Mouse (Mus musculus) MEL (cell line): ENCODE measurements at regions not wholly inside any gene's neighbourhood (a gene's known extent, or its start where the extent isn't known, plus 50 kb on each side); places are given as distances from the start of the nearest gene placed in this dataset.

Source experiments
- DNase-seq: peaks from one replicate; pipeline ENCODE4 v3.0.0; 2011; ENCODE audit warnings: low read depth, low spot score
- H3K27ac ChIP-seq: 2 replicates; pipeline ENCODE4 v1.5.1; 2012; ENCODE audit warnings: low read depth, mild to moderate bottlenecking, control low read depth, low read length, moderate library complexity; ENCODE audit not compliant: control insufficient read depth
- H3K27me3 ChIP-seq, 2 experiments: fragments of 150-350 bp in 1 of 2; sonication (generic) in 1 of 2; 2 replicates each; pipeline ENCODE4 v1.6.1; 2012; ENCODE audit warnings: low read length in 2 of 2, mild to moderate bottlenecking in 2 of 2, improper control_type of control experiment in 1 of 2, moderate library complexity in 1 of 2; ENCODE audit not compliant: insufficient read depth in 2 of 2, control insufficient read depth in 1 of 2
- H3K36me3 ChIP-seq, 2 experiments: 2 replicates each; pipeline ENCODE4 v1.6.1; 2012 to 2014; ENCODE audit warnings: low read length in 2 of 2, improper control_type of control experiment in 1 of 2, inconsistent platforms in 1 of 2, mild to moderate bottlenecking in 1 of 2; ENCODE audit not compliant: insufficient read depth in 2 of 2, control insufficient read depth in 1 of 2
- H3K4me1 ChIP-seq, 2 experiments: fragments of 150-350 bp in 1 of 2; sonication (generic) in 1 of 2; 2 replicates each; pipeline ENCODE4 v1.6.1; 2012; ENCODE audit warnings: low read length in 2 of 2, improper control_type of control experiment in 1 of 2, mild to moderate bottlenecking in 1 of 2; ENCODE audit not compliant: insufficient read depth in 2 of 2, control insufficient read depth in 1 of 2
- H3K4me3 ChIP-seq, 2 experiments: fragments of 150-350 bp in 1 of 2; sonication (generic) in 1 of 2; 2 replicates each; pipeline ENCODE4 v1.5.1; 2012; ENCODE audit warnings: low read depth in 2 of 2, low read length in 2 of 2, mild to moderate bottlenecking in 2 of 2, moderate library complexity in 2 of 2, control low read depth in 1 of 2, improper control_type of control experiment in 1 of 2; ENCODE audit not compliant: control insufficient read depth in 1 of 2, insufficient read depth in 1 of 2
- H3K79me2 ChIP-seq: 2 replicates; pipeline ENCODE4 v1.6.1; 2012; ENCODE audit warnings: mild to moderate bottlenecking, low read length, moderate library complexity; ENCODE audit not compliant: control insufficient read depth, poor library complexity, insufficient read depth
- H3K9ac ChIP-seq: 2 replicates; pipeline ENCODE4 v1.6.1; 2012; ENCODE audit warnings: low read depth, mild to moderate bottlenecking, control low read depth, low read length, moderate library complexity; ENCODE audit not compliant: control insufficient read depth, poor library complexity, severe bottlenecking
- H3K9me3 ChIP-seq: fragments of 150-350 bp; sonication (generic); replicated peaks from 2 replicates; pipeline ENCODE4 v1.6.1; 2012; ENCODE audit warnings: mild to moderate bottlenecking, low read length, improper control_type of control experiment, moderate library complexity; ENCODE audit not compliant: insufficient read depth
- CHD2 ChIP-seq: IDR thresholded peaks from 2 replicates; pipeline ENCODE4 v1.6.1; 2011; ENCODE audit warnings: low read length, improper control_type of control experiment
- CTCF ChIP-seq, 3 experiments: IDR thresholded peaks in 2 of 3; conservative IDR thresholded peaks in 1 of 3; 2 replicates each; pipeline ENCODE4 v1.5.1; 2011 to 2012; ENCODE audit warnings: low read length in 3 of 3, low read depth in 2 of 3, mild to moderate bottlenecking in 2 of 3, improper control_type of control experiment in 1 of 3, inconsistent platforms in 1 of 3, mixed read lengths in 1 of 3, moderate library complexity in 1 of 3; ENCODE audit not compliant: control insufficient read depth in 1 of 3, insufficient read depth in 1 of 3, poor library complexity in 1 of 3, severe bottlenecking in 1 of 3
- GABPA ChIP-seq: IDR thresholded peaks from 2 replicates; pipeline ENCODE4 v1.6.1; 2012; ENCODE audit warnings: low read depth, mild to moderate bottlenecking, inconsistent platforms, low read length, improper control_type of control experiment, moderate library complexity
- GATA1 ChIP-seq: IDR thresholded peaks from 2 replicates; pipeline ENCODE4 v1.6.1; 2011; ENCODE audit warnings: low read depth, low read length, improper control_type of control experiment
- KAT2A ChIP-seq: conservative IDR thresholded peaks from 2 replicates; pipeline ENCODE4 v1.6.1; 2012; ENCODE audit warnings: low read depth, low read length, improper control_type of control experiment, inconsistent platforms
- MAX ChIP-seq: IDR thresholded peaks from 2 replicates; pipeline ENCODE4 v1.6.1; 2011; ENCODE audit warnings: low read length, improper control_type of control experiment
- MAZ ChIP-seq: IDR thresholded peaks from 2 replicates; pipeline ENCODE4 v1.6.1; 2012; ENCODE audit warnings: low read depth, mild to moderate bottlenecking, inconsistent platforms, low read length, improper control_type of control experiment
- NRF1 ChIP-seq: IDR thresholded peaks from 2 replicates; pipeline ENCODE4 v1.6.1; 2014; ENCODE audit warnings: low read depth, mild to moderate bottlenecking, inconsistent platforms, low read length, improper control_type of control experiment, moderate library complexity; ENCODE audit not compliant: poor library complexity, insufficient read depth, severe bottlenecking
- RAD21 ChIP-seq: IDR thresholded peaks from 2 replicates; pipeline ENCODE4 v1.6.1; 2011; ENCODE audit warnings: mild to moderate bottlenecking, low read depth, low read length, improper control_type of control experiment
- RCOR1 ChIP-seq: IDR thresholded peaks from 2 replicates; pipeline ENCODE4 v1.6.1; 2012; ENCODE audit warnings: low read depth, mild to moderate bottlenecking, inconsistent platforms, low read length, improper control_type of control experiment
- SMC3 ChIP-seq: IDR thresholded peaks from 2 replicates; pipeline ENCODE4 v1.6.1; 2011; ENCODE audit warnings: low read depth, low read length, improper control_type of control experiment
- TAL1 ChIP-seq: IDR thresholded peaks from 2 replicates; pipeline ENCODE4 v1.6.1; 2012; ENCODE audit warnings: mild to moderate bottlenecking, inconsistent platforms, low read length, moderate library complexity, mixed read lengths
- USF1 ChIP-seq: IDR thresholded peaks from 2 replicates; pipeline ENCODE4 v1.6.1; 2014; ENCODE audit warnings: low read depth, mild to moderate bottlenecking, inconsistent platforms, low read length, improper control_type of control experiment, moderate library complexity
- USF2 ChIP-seq, 2 experiments: IDR thresholded peaks; 2 replicates each; pipeline ENCODE4 v1.6.1; 2011 to 2012; ENCODE audit warnings: improper control_type of control experiment in 2 of 2, low read length in 2 of 2, borderline replicate concordance in 1 of 2, inconsistent platforms in 1 of 2, low read depth in 1 of 2, mild to moderate bottlenecking in 1 of 2; ENCODE audit not compliant: insufficient read depth in 1 of 2
- ZC3H11A ChIP-seq: IDR thresholded peaks from 2 replicates; pipeline ENCODE4 v1.6.1; 2012; ENCODE audit warnings: low read depth, mild to moderate bottlenecking, inconsistent platforms, low read length, improper control_type of control experiment

DNA sequence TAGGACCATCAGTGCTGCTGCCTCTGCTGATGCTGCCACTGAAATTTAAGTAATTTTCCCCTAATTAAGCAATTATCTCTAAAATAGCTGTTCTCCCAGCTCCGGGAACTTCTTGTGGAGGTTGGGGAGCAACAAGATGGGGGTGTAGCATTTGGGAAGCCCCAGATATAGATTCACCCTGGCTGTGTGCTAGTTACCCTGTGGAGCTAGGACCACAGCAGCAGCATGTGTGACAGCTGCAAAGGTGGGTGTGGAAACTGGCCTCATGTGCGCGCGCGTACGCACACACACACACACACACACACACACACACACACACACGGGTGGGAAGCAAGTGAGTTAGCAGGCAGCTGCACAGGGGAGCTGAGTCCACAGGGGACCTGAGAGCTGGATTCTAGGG lies 126.2 kb upstream of the Sdk2 start:
- H3K9ac ChIP-seq, result no peak overlapping the region
- DNase-seq, result no peak
- no peaks in the 10 kb centered on the region for H3K79me2 ChIP-seq
- no peak overlapping the region for H3K27ac ChIP-seq
- no peaks in the 10 kb centered on the region for H3K27me3 ChIP-seq
- no peaks in the 10 kb centered on the region for H3K36me3 ChIP-seq
- no peak overlapping the region for H3K4me3 ChIP-seq
- H3K9me3 ChIP-seq, result no peaks in the 10 kb centered on the region; the same call in 1 of the 2 replicates
- no peak for TF ChIP-seq SMC3
- TF ChIP-seq CTCF (IDR thresholded peaks at IDR 0.05 in 2 of 3, conservative IDR thresholded peaks at IDR 0.05 in 1 of 3; ENCODE audit: control insufficient read depth in 1 of 3, insufficient read depth in 1 of 3, low read depth in 2 of 3, low read length in 3 of 3, poor library complexity in 1 of 3, severe bottlenecking in 1 of 3), result no peak
- TF ChIP-seq CHD2, result no peak
- TF ChIP-seq USF1, result no peak
- TF ChIP-seq MAX, result no peak
- no peaks in the 10 kb centered on the region for H3K4me1 ChIP-seq

DNA sequence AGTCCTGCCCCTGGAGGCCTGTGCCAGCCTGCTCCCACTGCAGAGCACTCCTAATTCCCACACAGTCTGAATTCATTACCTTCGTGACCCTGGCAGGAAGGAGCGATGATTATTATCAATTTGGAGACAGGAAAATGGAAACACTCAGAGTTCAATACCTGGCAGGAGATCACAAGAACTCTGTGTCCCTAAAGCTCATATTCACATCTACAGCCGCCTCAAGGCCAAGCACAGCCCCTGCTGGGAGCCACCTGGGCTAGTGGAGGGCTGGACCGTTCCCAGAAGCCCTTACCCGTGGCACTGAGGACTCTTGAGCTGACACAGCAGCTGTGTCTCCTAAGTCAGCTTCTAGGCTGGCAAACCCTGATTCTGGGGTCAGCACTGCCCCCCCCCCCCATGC lies 124.8 kb upstream of the Sdk2 start:
- H3K36me3 ChIP-seq, result no peaks in the 10 kb centered on the region
- H3K27ac ChIP-seq, result no peak overlapping the region

DNA sequence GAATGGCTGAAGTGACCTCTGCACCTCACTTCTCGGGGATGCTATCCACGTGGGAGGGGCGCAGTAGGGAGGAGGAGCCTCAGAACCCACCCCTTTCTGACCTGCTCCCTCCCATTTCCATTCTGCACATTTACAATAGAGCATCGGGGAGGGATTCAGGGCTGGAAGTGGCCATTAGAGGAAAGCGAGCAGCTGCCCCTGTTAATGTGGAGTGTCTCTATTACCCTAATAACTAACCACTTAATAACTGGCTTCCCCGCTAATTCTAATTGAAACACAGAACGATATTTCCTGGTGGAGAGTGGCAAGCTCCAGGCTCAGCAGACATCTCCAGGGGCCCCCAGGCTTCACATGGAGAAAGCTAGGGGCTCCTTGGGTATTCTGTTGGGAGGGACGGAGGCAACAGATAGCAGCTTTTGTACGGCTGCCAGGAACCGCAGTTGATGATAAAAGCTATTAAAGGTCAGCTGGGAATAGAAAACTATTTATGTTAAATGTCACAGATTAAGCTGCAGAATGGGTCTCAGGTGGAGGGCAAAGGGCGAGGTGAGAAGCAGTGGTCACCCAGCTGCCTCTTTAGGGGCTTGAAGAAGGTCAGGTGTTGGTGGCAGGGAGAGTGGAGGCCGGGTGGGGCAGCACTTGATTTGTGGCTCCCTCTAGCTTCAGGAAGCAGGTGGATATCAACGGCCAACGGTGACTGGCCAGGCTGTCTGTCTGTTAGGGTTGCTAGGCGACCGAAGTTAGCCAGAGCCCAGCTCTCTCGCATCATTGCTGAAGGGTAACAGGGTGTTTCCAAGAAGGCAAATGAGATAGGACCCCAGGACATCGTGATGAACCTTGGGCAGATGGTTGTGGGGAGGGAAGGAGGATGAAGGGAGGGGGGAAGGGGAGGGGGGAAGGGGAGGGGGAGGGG lies 118.4 kb upstream of the Sdk2 start:
- Histone ChIP-seq H3K27me3 (no peaks in the 10 kb centered on the region), H3K79me2 (no peaks in the 10 kb centered on the region), H3K4me1 (no peaks in the 10 kb centered on the region), H3K9me3 (no peaks in the 10 kb centered on the region), H3K4me3 (no peak overlapping the region), H3K9ac (no peak overlapping the region), H3K36me3 (no peaks in the 10 kb centered on the region), H3K27ac (no peak overlapping the region)
- no peak for DNase-seq
- TF ChIP-seq RCOR1 (no peak), MAZ (no peak), SMC3 (no peak), USF2 (IDR thresholded peaks at IDR 0.05; ENCODE audit: borderline replicate concordance in 1 of 2, insufficient read depth in 1 of 2, low read depth in 1 of 2, low read length in 2 of 2) (no peak)

More for the DNA sequence above, 124.8 kb upstream of the Sdk2 start:
- Histone ChIP-seq H3K79me2 (no peaks in the 10 kb centered on the region), H3K9me3 (no peaks in the 10 kb centered on the region; the same call in 1 of the 2 replicates), H3K4me3 (no peak overlapping the region), H3K27me3 (no peaks in the 10 kb centered on the region), H3K9ac (no peak overlapping the region), H3K4me1 (no peaks in the 10 kb centered on the region)
- no peak for DNase-seq
- TF ChIP-seq GABPA, result no peak
- TF ChIP-seq TAL1, result no peak
- TF ChIP-seq USF2 (IDR thresholded peaks at IDR 0.05; ENCODE audit: borderline replicate concordance in 1 of 2, insufficient read depth in 1 of 2, low read depth in 1 of 2, low read length in 2 of 2), result no peak
- no peak for TF ChIP-seq MAX
- TF ChIP-seq NRF1, result no peak
- no peak for TF ChIP-seq ZC3H11A
- no peak for TF ChIP-seq RAD21
- TF ChIP-seq GATA1, result no peak
- no peak for TF ChIP-seq KAT2A
- no peak for TF ChIP-seq RCOR1
